Mouse (Mus musculus) neural tube, embryonic 11.5 days (tissue): ENCODE data around the gene P2ry14. TPM values are rescaled to one million over a fixed set of nuclear protein-coding genes. Genes with fewer than 3 reads are reported as not detected.
A peak's percentile ranks its signal among the peaks of the same experiment; 100 is the strongest.

ENCODE experiments used
- ATAC-seq: fragments of 200-750 bp; cut with Nextera tagmentation; 2 replicates; pipeline ENCODE4 v1.8.0; 2017; ENCODE audit warnings: moderate number of reproducible peaks, mild to moderate bottlenecking, moderate TSS enrichment, moderate library complexity; ENCODE audit not compliant: insufficient read depth, low FRiP score, low TSS enrichment
- DNase-seq: peaks from one replicate; pipeline ENCODE4 v3.0.0-alpha.2; 2015; ENCODE audit warnings: low spot score
- H3K27ac ChIP-seq: fragments of 300-500 bp; sonication (generic); 2 replicates; pipeline ENCODE4 v1.5.1; 2014; ENCODE audit warnings: low read depth, mild to moderate bottlenecking, low read length
- H3K27me3 ChIP-seq: fragments of 300-500 bp; sonication (generic); 2 replicates; pipeline ENCODE4 v1.6.1; 2014; ENCODE audit warnings: mild to moderate bottlenecking, low read length, mixed read lengths; ENCODE audit not compliant: control insufficient read depth, insufficient read depth
- H3K36me3 ChIP-seq: fragments of 300-500 bp; sonication (generic); 2 replicates; pipeline ENCODE4 v1.6.1; 2014; ENCODE audit warnings: mild to moderate bottlenecking, low read length, moderate library complexity, mixed read lengths; ENCODE audit not compliant: control insufficient read depth, insufficient read depth
- H3K4me1 ChIP-seq: fragments of 300-500 bp; sonication (generic); 2 replicates; pipeline ENCODE4 v1.6.1; 2014; ENCODE audit warnings: low read length, mixed read lengths; ENCODE audit not compliant: control insufficient read depth, insufficient read depth
- H3K4me2 ChIP-seq: fragments of 300-500 bp; sonication (generic); 2 replicates; pipeline ENCODE4 v1.6.1; 2014; ENCODE audit warnings: low read depth, mild to moderate bottlenecking, moderate library complexity
- H3K4me3 ChIP-seq: fragments of 300-500 bp; sonication (generic); 2 replicates; pipeline ENCODE4 v1.5.1; 2014; ENCODE audit warnings: low read depth, low read length
- H3K9ac ChIP-seq: fragments of 300-500 bp; sonication (generic); 2 replicates; pipeline ENCODE4 v1.6.1; 2014; ENCODE audit warnings: mild to moderate bottlenecking, low read length
- H3K9me3 ChIP-seq: fragments of 300-500 bp; sonication (generic); 2 replicates; pipeline ENCODE4 v1.6.1; 2016; ENCODE audit warnings: low read length; ENCODE audit not compliant: control insufficient read depth
- WGBS: fragments of 180-500 bp; shearing (Covaris S2); extraction: QIAGEN DNeasy Blood & Tissue Kit; methylation state at CpG from one replicate; pipeline ENCODE4 v1.1.7; 2014; 5-methylcytosine and 5-hydroxymethylcytosine counted together
- polyA plus RNA-seq: library from polyadenylated mRNA; unstranded; fragments of >200 nt; fragmentation: Nextera tagmentation; extraction: Ambion mirVana; gene quantifications from 2 replicates; pipeline ENCODE4 v1.2.1, GENCODE M21; 2014

Gene P2ry14
- polyA plus RNA-seq, 1 experiment from 2014 or later: 1.9 TPM

GRCm38 (mm10) chr3:59176871-59177270 lies 23.5 kb upstream of the P2ry14 start:
- ATAC-seq (no peak), DNase-seq (no peak)
- no peak overlapping the region for H3K27ac ChIP-seq
- no peak overlapping the region for H3K4me3 ChIP-seq
- no peak overlapping the region for H3K9ac ChIP-seq
- H3K36me3 ChIP-seq: no peaks in the 10 kb centered on the region
- H3K9me3 ChIP-seq: no peaks in the 10 kb centered on the region
- H3K4me1 ChIP-seq: no peaks in the 10 kb centered on the region
- no peak overlapping the region for H3K4me2 ChIP-seq
- 72% methylated on average over 5 of the region's 5 CpGs for WGBS
- H3K27me3 ChIP-seq: no peaks in the 10 kb centered on the region

GRCm38 (mm10) chr3:59175234-59175633 lies 21.8 kb upstream of the P2ry14 start:
- no peaks in the 10 kb centered on the region for H3K27me3 ChIP-seq
- no peak overlapping the region for H3K4me2 ChIP-seq
- no peak overlapping the region for H3K4me3 ChIP-seq
- H3K9me3 ChIP-seq: no peaks in the 10 kb centered on the region
- no peaks in the 10 kb centered on the region for H3K4me1 ChIP-seq
- H3K9ac ChIP-seq: no peak overlapping the region
- no peaks in the 10 kb centered on the region for H3K36me3 ChIP-seq
- DNase-seq: peak; percentile 44
- H3K27ac ChIP-seq: no peak overlapping the region
- no peak for ATAC-seq
- WGBS: 41% methylated on average over 5 of the region's 5 CpGs

- no peak overlapping the region for H3K4me2 ChIP-seq
- DNase-seq: no peak
- 77% methylated on average over 6 of the region's 6 CpGs for WGBS
- no peaks in the 10 kb centered on the region for H3K36me3 ChIP-seq
- no peaks in the 10 kb centered on the region for H3K27me3 ChIP-seq
- no peaks in the 10 kb centered on the region for H3K9me3 ChIP-seq
- H3K27ac ChIP-seq: no peak overlapping the region
- no peak for ATAC-seq
- H3K9ac ChIP-seq: no peak overlapping the region
- H3K4me1 ChIP-seq: no peaks in the 10 kb centered on the region
- no peak overlapping the region for H3K4me3 ChIP-seq
Measured at GRCm38 (mm10) chr3:59174426-59175154, 21.2 kb upstream of the P2ry14 start.

GRCm38 (mm10) chr3:59169921-59170627 lies 16.7 kb upstream of the P2ry14 start:
- DNase-seq (no peak), ATAC-seq (no peak)
- H3K9ac ChIP-seq: no peak overlapping the region
- no peaks in the 10 kb centered on the region for H3K36me3 ChIP-seq
- no peak overlapping the region for H3K4me3 ChIP-seq
- H3K4me1 ChIP-seq: no peaks in the 10 kb centered on the region
- 55% methylated on average over 2 of the region's 2 CpGs for WGBS
- no peaks in the 10 kb centered on the region for H3K27me3 ChIP-seq
- no peak overlapping the region for H3K4me2 ChIP-seq
- H3K9me3 ChIP-seq: no peaks in the 10 kb centered on the region
- no peak overlapping the region for H3K27ac ChIP-seq

GRCm38 (mm10) chr3:59169215-59169614 lies 15.8 kb upstream of the P2ry14 start:
- 72% methylated on average over 4 of the region's 4 CpGs for WGBS
- ATAC-seq: no peak

GRCm38 (mm10) chr3:59168476-59168875 lies 15.1 kb upstream of the P2ry14 start:
- Histone ChIP-seq H3K4me3 (no peak overlapping the region), H3K4me2 (no peak overlapping the region), H3K4me1 (no peaks in the 10 kb centered on the region), H3K27me3 (no peaks in the 10 kb centered on the region), H3K36me3 (no peaks in the 10 kb centered on the region), H3K9ac (no peak overlapping the region), H3K9me3 (no peaks in the 10 kb centered on the region), H3K27ac (no peak overlapping the region)
- WGBS: 87% methylated on average over 6 of the region's 6 CpGs
- DNase-seq (no peak), ATAC-seq (no peak)

More at GRCm38 (mm10) chr3:59169215-59169614, 15.8 kb upstream of the P2ry14 start:
- Histone ChIP-seq H3K36me3 (no peaks in the 10 kb centered on the region), H3K9me3 (no peaks in the 10 kb centered on the region), H3K9ac (no peak overlapping the region), H3K4me2 (no peak overlapping the region), H3K27me3 (no peaks in the 10 kb centered on the region), H3K27ac (no peak overlapping the region), H3K4me1 (no peaks in the 10 kb centered on the region), H3K4me3 (no peak overlapping the region)
- DNase-seq: no peak

GRCm38 (mm10) chr3:59167417-59168054 lies 14.1 kb upstream of the P2ry14 start:
- 81% methylated on average over 2 of the region's 2 CpGs for whole genome bisulfite sequencing
- Histone ChIP-seq H3K36me3 (no peaks in the 10 kb centered on the region), H3K9me3 (no peaks in the 10 kb centered on the region), H3K27me3 (no peaks in the 10 kb centered on the region), H3K4me3 (no peak overlapping the region), H3K9ac (no peak overlapping the region), H3K27ac (no peak overlapping the region), H3K4me1 (no peaks in the 10 kb centered on the region), H3K4me2 (no peak overlapping the region)
- no peak for DNase-seq
- ATAC-seq: no peak

GRCm38 (mm10) chr3:59160465-59160864 lies 7.0 kb upstream of the P2ry14 start:
- no peak overlapping the region for H3K4me3 ChIP-seq

More at GRCm38 (mm10) chr3:59160465-59160864, 7.0 kb upstream of the P2ry14 start:
- H3K4me1 ChIP-seq: no peaks in the 10 kb centered on the region
- no peak for ATAC-seq
- no peak for DNase-seq
- H3K36me3 ChIP-seq: no peaks in the 10 kb centered on the region
- no peaks in the 10 kb centered on the region for H3K27me3 ChIP-seq
- no peaks in the 10 kb centered on the region for H3K9me3 ChIP-seq
- H3K4me2 ChIP-seq: no peak overlapping the region
- no peak overlapping the region for H3K9ac ChIP-seq
- WGBS: 91% methylated on average over 1 of the region's 1 CpGs
- no peak overlapping the region for H3K27ac ChIP-seq
